Mouse (Mus musculus): ENCODE measurements around the gene Syngr2. TPM values are rescaled to one million over a fixed set of nuclear protein-coding genes. Genes with fewer than 3 reads are reported as not detected.

The Syngr2 gene
- polyA plus RNA-seq, 1 experiment, result 188 TPM

GRCm38 (mm10) chr11:117854241-117854640, 44.8 kb downstream of the Syngr2 start:
- Histone ChIP-seq H3K27ac (ENCODE audit: insufficient read depth, low read length) (no peak overlapping the region), H3K4me3 (ENCODE audit: extremely low read depth, insufficient read depth, insufficient read length) (no peak overlapping the region), H3K27me3 (ENCODE audit: control insufficient read depth, insufficient read depth, low read length) (no peaks in the 10 kb centered on the region), H3K36me3 (ENCODE audit: control insufficient read depth, insufficient read depth, low read length) (peaks cover 1% of the 10 kb centered on the region; the same call in 1 of the 2 replicates), H3K4me1 (ENCODE audit: control insufficient read depth, insufficient read depth, insufficient read length) (no peaks in the 10 kb centered on the region; the same call in 1 of the 2 replicates)
- WGBS, result 94% methylated on average over 9 of the region's 9 CpGs
- DNase-seq (ENCODE audit: low read depth in 1 of 2, low spot score in 2 of 2), result no peak
- no peak for TF ChIP-seq CTCF (IDR thresholded peaks at IDR 0.05; ENCODE audit: extremely low read depth, insufficient read depth, insufficient read length, insufficient replicate concordance)
- no peak for TF ChIP-seq POLR2A (IDR thresholded peaks at IDR 0.05; ENCODE audit: low read depth, low read length)

DNA sequence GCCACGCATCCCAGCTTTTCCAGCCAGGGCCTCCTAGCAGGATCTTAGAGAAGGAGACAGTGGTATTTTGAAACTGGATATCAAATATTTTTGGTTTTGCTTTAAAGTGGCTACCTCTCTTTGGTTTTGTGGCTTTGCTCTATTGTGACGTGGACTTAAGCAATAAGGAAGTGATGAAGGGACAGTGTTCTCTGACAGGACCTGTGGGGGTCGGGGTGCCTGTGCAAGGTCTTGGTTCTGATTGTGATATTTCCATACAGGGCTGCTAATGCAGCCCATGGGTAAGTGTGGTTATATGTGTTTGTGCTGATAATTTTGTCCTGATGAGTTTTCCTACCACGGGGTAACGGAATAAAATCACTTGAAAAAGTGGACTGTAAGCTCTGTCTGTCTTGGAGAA, 45.9 kb downstream of the Syngr2 start:
- H3K4me1 ChIP-seq (ENCODE audit: control insufficient read depth, insufficient read depth, insufficient read length), result no peaks in the 10 kb centered on the region
- TF ChIP-seq POLR2A (IDR thresholded peaks at IDR 0.05; ENCODE audit: low read depth, low read length), result no peak
- TF ChIP-seq CTCF (IDR thresholded peaks at IDR 0.05; ENCODE audit: extremely low read depth, insufficient read depth, insufficient read length, insufficient replicate concordance), result no peak
- no peak overlapping the region for H3K4me3 ChIP-seq (ENCODE audit: extremely low read depth, insufficient read depth, insufficient read length)
- no peak for DNase-seq (ENCODE audit: low read depth in 1 of 2, low spot score in 2 of 2)
- whole genome bisulfite sequencing, result 89% methylated on average over 5 of the region's 5 CpGs
- peaks cover 1% of the 10 kb centered on the region; the same call in 1 of the 2 replicates for H3K36me3 ChIP-seq (ENCODE audit: control insufficient read depth, insufficient read depth, low read length)
- H3K27ac ChIP-seq (ENCODE audit: insufficient read depth, low read length), result no peak overlapping the region
- H3K27me3 ChIP-seq (ENCODE audit: control insufficient read depth, insufficient read depth, low read length), result no peaks in the 10 kb centered on the region

DNA sequence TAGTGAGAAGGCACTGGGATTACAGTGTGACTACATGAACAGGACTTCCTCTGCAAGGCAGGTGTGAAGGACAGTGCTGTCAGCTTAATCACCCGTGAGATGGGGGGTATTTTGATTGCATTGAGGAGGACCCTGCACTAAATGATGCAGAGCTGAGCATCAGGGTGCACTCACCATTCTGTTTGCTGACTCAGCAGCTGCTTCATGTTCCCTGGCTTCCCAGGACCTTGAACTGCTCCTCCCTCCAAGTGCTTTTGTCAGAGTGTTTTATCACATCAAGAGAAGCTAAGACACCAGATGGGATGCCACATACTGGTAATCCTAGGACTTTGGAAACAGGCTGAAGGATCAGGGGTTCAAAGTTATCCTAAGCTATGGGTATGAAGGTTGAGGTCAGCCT, 46.5 kb downstream of the Syngr2 start:
- TF ChIP-seq POLR2A (IDR thresholded peaks at IDR 0.05; ENCODE audit: low read depth, low read length), result no peak
- no peak for TF ChIP-seq CTCF (IDR thresholded peaks at IDR 0.05; ENCODE audit: extremely low read depth, insufficient read depth, insufficient read length, insufficient replicate concordance)
- no peak overlapping the region for H3K4me3 ChIP-seq (ENCODE audit: extremely low read depth, insufficient read depth, insufficient read length)
- peaks cover 1% of the 10 kb centered on the region; the same call in 1 of the 2 replicates for H3K36me3 ChIP-seq (ENCODE audit: control insufficient read depth, insufficient read depth, low read length)
- no peak overlapping the region for H3K27ac ChIP-seq (ENCODE audit: insufficient read depth, low read length)
- peaks cover 3% of the 10 kb centered on the region; the same call in 1 of the 2 replicates for H3K27me3 ChIP-seq (ENCODE audit: control insufficient read depth, insufficient read depth, low read length)
- WGBS, result 89% methylated on average over 1 of the region's 1 CpGs
- no peak for DNase-seq (ENCODE audit: low read depth in 1 of 2, low spot score in 2 of 2)
- no peaks in the 10 kb centered on the region for H3K4me1 ChIP-seq (ENCODE audit: control insufficient read depth, insufficient read depth, insufficient read length)

GRCm38 (mm10) chr11:117857462-117857861, 48.0 kb downstream of the Syngr2 start:
- no peak for TF ChIP-seq POLR2A (IDR thresholded peaks at IDR 0.05; ENCODE audit: low read depth, low read length)
- no peak for TF ChIP-seq CTCF (IDR thresholded peaks at IDR 0.05; ENCODE audit: extremely low read depth, insufficient read depth, insufficient read length, insufficient replicate concordance)
- Histone ChIP-seq H3K27me3 (ENCODE audit: control insufficient read depth, insufficient read depth, low read length) (peaks cover 3% of the 10 kb centered on the region; the same call in 1 of the 2 replicates), H3K27ac (ENCODE audit: insufficient read depth, low read length) (no peak overlapping the region), H3K4me1 (ENCODE audit: control insufficient read depth, insufficient read depth, insufficient read length) (no peaks in the 10 kb centered on the region), H3K4me3 (ENCODE audit: extremely low read depth, insufficient read depth, insufficient read length) (no peak overlapping the region), H3K36me3 (ENCODE audit: control insufficient read depth, insufficient read depth, low read length) (peaks cover 1% of the 10 kb centered on the region; the same call in 1 of the 2 replicates)
- no peak for DNase-seq (ENCODE audit: low read depth in 1 of 2, low spot score in 2 of 2)
- 96% methylated on average over 10 of the region's 10 CpGs for WGBS

GRCm38 (mm10) chr11:117858392-117858791, 48.9 kb downstream of the Syngr2 start:
- no peak for DNase-seq (ENCODE audit: low read depth in 1 of 2, low spot score in 2 of 2)
- Histone ChIP-seq H3K4me3 (ENCODE audit: extremely low read depth, insufficient read depth, insufficient read length) (no peak overlapping the region), H3K4me1 (ENCODE audit: control insufficient read depth, insufficient read depth, insufficient read length) (no peaks in the 10 kb centered on the region), H3K36me3 (ENCODE audit: control insufficient read depth, insufficient read depth, low read length) (no peaks in the 10 kb centered on the region), H3K27me3 (ENCODE audit: control insufficient read depth, insufficient read depth, low read length) (peaks cover 3% of the 10 kb centered on the region; the same call in 1 of the 2 replicates), H3K27ac (ENCODE audit: insufficient read depth, low read length) (no peak overlapping the region)
- WGBS, result 82% methylated on average over 3 of the region's 3 CpGs
- TF ChIP-seq CTCF (IDR thresholded peaks at IDR 0.05; ENCODE audit: extremely low read depth, insufficient read depth, insufficient read length, insufficient replicate concordance) (no peak), POLR2A (IDR thresholded peaks at IDR 0.05; ENCODE audit: low read depth, low read length) (no peak)

- Histone ChIP-seq H3K4me3 (ENCODE audit: extremely low read depth, insufficient read depth, insufficient read length) (no peak within 1 kb of the TSS), H3K36me3 (ENCODE audit: control insufficient read depth, insufficient read depth, low read length) (no peaks in the 10 kb centered on the region), H3K27me3 (ENCODE audit: control insufficient read depth, insufficient read depth, low read length) (peaks cover 3% of the 10 kb centered on the region; the same call in 1 of the 2 replicates), H3K4me1 (ENCODE audit: control insufficient read depth, insufficient read depth, insufficient read length) (no peaks in the 10 kb centered on the region), H3K27ac (ENCODE audit: insufficient read depth, low read length) (no peak within 1 kb of the TSS)
- no peak for DNase-seq (ENCODE audit: low read depth in 1 of 2, low spot score in 2 of 2)
- TF ChIP-seq POLR2A (IDR thresholded peaks at IDR 0.05; ENCODE audit: low read depth, low read length) (no peak), CTCF (IDR thresholded peaks at IDR 0.05; ENCODE audit: extremely low read depth, insufficient read depth, insufficient read length, insufficient replicate concordance) (no peak)
- 5% methylated on average over 23 of the region's 23 CpGs for WGBS
Measured at GRCm38 (mm10) chr11:117860601-117861000, 51.1 kb downstream of the Syngr2 start, which contains the start of gene Tmem235. Gene Tmem235 (plus strand): TSS chr11:117860752.

- H3K27ac ChIP-seq (ENCODE audit: insufficient read depth, low read length), result no peak overlapping the region
- TF ChIP-seq POLR2A (IDR thresholded peaks at IDR 0.05; ENCODE audit: low read depth, low read length) (no peak), CTCF (IDR thresholded peaks at IDR 0.05; ENCODE audit: extremely low read depth, insufficient read depth, insufficient read length, insufficient replicate concordance) (no peak)
- H3K4me1 ChIP-seq (ENCODE audit: control insufficient read depth, insufficient read depth, insufficient read length), result no peaks in the 10 kb centered on the region
- peaks cover 3% of the 10 kb centered on the region; the same call in 1 of the 2 replicates for H3K27me3 ChIP-seq (ENCODE audit: control insufficient read depth, insufficient read depth, low read length)
- no peak for DNase-seq (ENCODE audit: low read depth in 1 of 2, low spot score in 2 of 2)
- WGBS, result 83% methylated on average over 11 of the region's 11 CpGs
- no peak overlapping the region for H3K4me3 ChIP-seq (ENCODE audit: extremely low read depth, insufficient read depth, insufficient read length)
- no peaks in the 10 kb centered on the region for H3K36me3 ChIP-seq (ENCODE audit: control insufficient read depth, insufficient read depth, low read length)
Measured at GRCm38 (mm10) chr11:117863174-117863856, 53.8 kb downstream of the Syngr2 start.

Other genes with a start within 250 kb of the Syngr2 start
- 22.7 and 29.1 TPM in 2 replicates for gene Tnrc6c, start 155.4 kb upstream of the Syngr2 start, polyA plus RNA-seq (2012; rRNA removed)
- 90.1 and 127 TPM in 2 replicates for gene Tmc8, start 27.6 kb upstream of the Syngr2 start, polyA plus RNA-seq (2012; rRNA removed)
- 119 and 136 TPM in 2 replicates for gene Tmc6, start 27.5 kb upstream of the Syngr2 start, polyA plus RNA-seq (2012; rRNA removed)
- 7.6 and 7.9 TPM in 2 replicates for gene 6030468B19Rik, start 12.0 kb upstream of the Syngr2 start, polyA plus RNA-seq (2012; rRNA removed)
- gene Gm20708, start within 50 bp of the Syngr2 start, polyA plus RNA-seq (2012; rRNA removed), result 0.25 TPM in 1 of 2 replicates, not detected in the other
- 18.5 and 19.2 TPM in 2 replicates for gene Afmid, start 16.3 kb downstream of the Syngr2 start, polyA plus RNA-seq (2012; rRNA removed)
- gene Tk1, start 16.4 kb downstream of the Syngr2 start, polyA plus RNA-seq (2012; rRNA removed), result 61.6 and 68.4 TPM in 2 replicates
- 11.6 and 14.1 TPM in 2 replicates for gene Birc5, start 39.6 kb downstream of the Syngr2 start, polyA plus RNA-seq (2012; rRNA removed)
- gene Tmem235, start 51.1 kb downstream of the Syngr2 start, polyA plus RNA-seq (2012; rRNA removed), result not detected in 2 replicates
- 15.4 and 16.2 TPM in 2 replicates for gene Tha1, start 63.8 kb downstream of the Syngr2 start, polyA plus RNA-seq (2012; rRNA removed)
- 22.0 and 31.0 TPM in 2 replicates for gene Socs3, start 160.4 kb downstream of the Syngr2 start, polyA plus RNA-seq (2012; rRNA removed)
- 35.6 and 43.7 TPM in 2 replicates for gene Pgs1, start 176.6 kb downstream of the Syngr2 start, polyA plus RNA-seq (2012; rRNA removed)

All from spleen, adult 2 months (tissue).